Comparison of ENCODE assay signal across 28 mouse cellular contexts in the genomic region with DNA sequence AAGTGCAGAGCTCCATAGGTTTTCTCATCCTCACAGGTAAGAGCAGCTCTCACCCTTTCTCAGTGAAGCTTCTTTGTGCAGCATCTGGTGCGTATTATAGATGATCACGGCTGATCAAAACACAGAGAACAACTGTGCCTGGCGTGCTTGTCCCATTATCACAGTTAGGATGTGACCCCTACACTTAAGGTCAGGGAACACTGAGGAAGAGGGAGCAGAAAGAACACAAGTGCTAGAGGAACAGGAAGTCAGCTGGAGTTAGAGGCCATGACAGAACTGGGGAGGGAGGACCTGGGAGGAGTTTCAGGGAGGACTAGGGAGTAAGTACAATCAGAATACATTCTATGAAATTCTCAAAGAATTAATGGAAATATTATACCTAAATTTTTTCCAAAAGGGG. TPM values are rescaled to one million over a fixed set of nuclear protein-coding genes. Genes with fewer than 3 reads are reported as not detected.
"Had no signal": no experiment of that assay in that cellular context is flagged by ENCODE, and none has a peak within 500 bp of the region (broad histone marks: within the 10 kb centered on the region; RNA-seq: fewer than 3 reads in every experiment).

No protein-coding gene starts in this region.

- H3K9me3 ChIP-seq: heart, embryonic 10.5 days; heart, embryonic 12.5 days; hindbrain, embryonic 13.5 days; hindbrain, embryonic 15.5 days; kidney, embryonic 15.5 days; limb, embryonic 13.5 days; limb, embryonic 15.5 days had no signal

- H3K9ac ChIP-seq: heart, embryonic 12.5 days; hindbrain, embryonic 13.5 days; hindbrain, embryonic 15.5 days; kidney, embryonic 15.5 days; limb, embryonic 13.5 days; limb, embryonic 15.5 days; liver, embryonic 12.5 days; liver, embryonic 14.5 days had no signal

- ATAC-seq: hindbrain, postnatal 0 days; intestine, embryonic 16.5 days; liver, embryonic 12.5 days had no signal

- H3K27me3 ChIP-seq: heart, embryonic 12.5 days; hindbrain, embryonic 13.5 days; hindbrain, embryonic 15.5 days; kidney, embryonic 15.5 days; limb, embryonic 13.5 days; limb, embryonic 15.5 days had no signal

- H3K27ac ChIP-seq: heart, embryonic 10.5 days; hindbrain, embryonic 13.5 days; hindbrain, embryonic 15.5 days; hindbrain, postnatal 0 days; kidney, embryonic 15.5 days; kidney, postnatal 0 days; limb, embryonic 13.5 days; limb, embryonic 15.5 days; liver, embryonic 12.5 days; liver, embryonic 14.5 days had no signal

- H3K36me3 ChIP-seq: heart, embryonic 10.5 days; heart, embryonic 12.5 days; hindbrain, embryonic 13.5 days; hindbrain, embryonic 15.5 days; kidney, embryonic 15.5 days; limb, embryonic 13.5 days; limb, embryonic 15.5 days; liver, embryonic 12.5 days had no signal

- H3K4me3 ChIP-seq: heart, embryonic 10.5 days; heart, embryonic 12.5 days; hindbrain, embryonic 13.5 days; hindbrain, embryonic 15.5 days; kidney, embryonic 15.5 days; limb, embryonic 13.5 days; limb, embryonic 15.5 days; liver, embryonic 12.5 days had no signal

- DNase-seq: gastrocnemius, postnatal 14 days; gastrocnemius, postnatal 36 days; heart, adult 18-20 months; heart, postnatal 10 days; kidney, adult 11 months; kidney, adult 2 months; kidney, adult 9 months; kidney, postnatal 14 days; kidney, postnatal 36 days; layer of hippocampus, adult 9-11 months; layer of hippocampus, postnatal 36 days; left cerebral cortex, postnatal 4 days had no signal

- H3K4me2 ChIP-seq: heart, embryonic 12.5 days; hindbrain, embryonic 13.5 days; hindbrain, embryonic 15.5 days; kidney, embryonic 15.5 days; limb, embryonic 13.5 days; limb, embryonic 15.5 days; liver, embryonic 12.5 days had no signal

- H3K4me1 ChIP-seq: heart, embryonic 10.5 days; heart, embryonic 12.5 days; hindbrain, embryonic 15.5 days; limb, embryonic 15.5 days; liver, embryonic 12.5 days had no signal

RNA-seq across cellular contexts. Expression of a gene that starts 35.0 kb away (rescaled TPM):
- polyA plus RNA-seq: heart, embryonic 10.5 days; hindbrain, embryonic 11.5 days; intestine, embryonic 14.5 days; intestine, embryonic 16.5 days; kidney, adult 2 months; kidney, embryonic 15.5 days; limb, embryonic 11.5 days; limb, embryonic 13.5 days; liver, adult 2 months; liver, embryonic 12.5 days; liver, embryonic 14.5 days had no signal
